In genomic region chr3:153053163-153053562, GRCm38 (mm10) we compare ENCODE assay signal across 22 mouse cellular contexts.
DNase-seq lines count a peak whose midpoint lies in the region; ATAC-seq and TF ChIP-seq lines count a peak whose summit lies in the region.
"Had no signal": no experiment of that assay in that cellular context is flagged by ENCODE, and none has a peak within 500 bp of the region (broad histone marks: within the 10 kb centered on the region; RNA-seq: fewer than 3 reads in every experiment).

No protein-coding gene starts in this region.

- H3K27ac ChIP-seq in liver, embryonic 14.5 days: no peak overlapping the region
- H3K27ac ChIP-seq in CH12.LX (ENCODE audit: insufficient read depth, low read depth): no peak overlapping the region
- no peak overlapping the region for H3K27ac ChIP-seq in forebrain, embryonic 13.5 days
- H3K27ac ChIP-seq: embryonic facial prominence, embryonic 10.5 days; gastrocnemius, adult 2 months; heart, embryonic 10.5 days; hindbrain, embryonic 13.5 days; hindbrain, postnatal 0 days; intestine, embryonic 15.5 days had no signal

- in situ Hi-C loops in CH12.LX (cut with MboI; ENCODE audit: low pct_ligation_motif_present, low pct_unique_long_range_greater_than_20kb, low sequenced_read_pairs): no loop called here

- H3K4me2 ChIP-seq in liver, embryonic 14.5 days (ENCODE audit: low read depth): no peak overlapping the region
- H3K4me2 ChIP-seq in CH12.LX (ENCODE audit: insufficient read depth, low read depth, poor library complexity, severe bottlenecking): no peak overlapping the region
- no peak overlapping the region for H3K4me2 ChIP-seq in forebrain, embryonic 13.5 days
- H3K4me2 ChIP-seq: hindbrain, embryonic 13.5 days; intestine, embryonic 15.5 days had no signal

- no peaks in the 10 kb centered on the region for H3K27me3 ChIP-seq in liver, embryonic 14.5 days (ENCODE audit: control insufficient read depth, insufficient read depth, low read length)
- no peaks in the 10 kb centered on the region for H3K27me3 ChIP-seq in CH12.LX (replicated peaks)
- H3K27me3 ChIP-seq in forebrain, embryonic 13.5 days: no peaks in the 10 kb centered on the region
- H3K27me3 ChIP-seq: hindbrain, embryonic 13.5 days; intestine, embryonic 15.5 days had no signal

- no peak for TF ChIP-seq POLR2A in CH12.LX (IDR thresholded peaks at IDR 0.05; ENCODE audit: low read depth, low read length)

- no peak for ATAC-seq in liver, embryonic 14.5 days (ENCODE audit: insufficient read depth)
- no peak for ATAC-seq in forebrain, embryonic 13.5 days
- ATAC-seq: activated CD4-positive, CD25-positive, alpha-beta regulatory T cell, adult 4 months; forebrain, embryonic 14.5 days; hindbrain, postnatal 0 days; intestine, embryonic 15.5 days had no signal

- TF ChIP-seq EP300 in liver, embryonic 14.5 days (IDR thresholded peaks at IDR 0.05; ENCODE audit: low read depth): no peak
- TF ChIP-seq EP300 in CH12.LX (IDR thresholded peaks at IDR 0.05; ENCODE audit: low read length): no peak

- dilution Hi-C loops in CH12.LX (cut with MboI; ENCODE audit: extremely low pct_ligation_motif_present, extremely low pct_unique_long_range_greater_than_20kb, low sequenced_read_pairs): no loop called here

- no peaks in the 10 kb centered on the region for H3K4me1 ChIP-seq in liver, embryonic 14.5 days (replicated peaks; ENCODE audit: control insufficient read depth in 2 of 2, insufficient read depth in 2 of 2, low read length in 1 of 2)
- peaks cover 0 to 10% of the 10 kb centered on the region in 2 experiments; a peak in 2 of 4 replicates for H3K4me1 ChIP-seq in CH12.LX (ENCODE audit: control insufficient read depth in 1 of 2, insufficient read depth in 2 of 2)
- no peaks in the 10 kb centered on the region for H3K4me1 ChIP-seq in forebrain, embryonic 13.5 days
- H3K4me1 ChIP-seq: embryonic facial prominence, embryonic 10.5 days; heart, embryonic 10.5 days; hindbrain, embryonic 13.5 days; intestine, embryonic 15.5 days had no signal

- peak; percentile 26; the same call in 1 of the 2 replicates for TF ChIP-seq CTCF in liver, embryonic 14.5 days (IDR thresholded peaks at IDR 0.05; ENCODE audit: low read depth)
- peak in 1 of 2 experiments; percentile 51; a peak in 2 of 4 replicates for TF ChIP-seq CTCF in CH12.LX (conservative IDR thresholded peaks at IDR 0.05 in 1 of 2, IDR thresholded peaks at IDR 0.05 in 1 of 2; ENCODE audit: low read depth in 2 of 2, low read length in 2 of 2)

- DNase-seq in liver, embryonic 14.5 days (ENCODE audit: low read depth in 3 of 3, low spot score in 3 of 3): no peak
- DNase-seq in liver: no peak
- no peak for DNase-seq in CH12.LX (ENCODE audit: extremely low read depth)
- DNase-seq in ES-CJ7 (ENCODE audit: low read depth, low spot score): peak; percentile 30
- peak; percentile 51 for DNase-seq in R1 (ENCODE audit: low read depth, low spot score)
- no peak for DNase-seq in cerebellum, adult 18-20 months
- DNase-seq: adrenal gland, postnatal 14 days; cerebellum, adult 11-12 months; cerebellum, adult 9-11 months; cerebellum, postnatal 36 days; gastrocnemius, adult 2 months; gastrocnemius, postnatal 36 days; heart, adult 18-20 months; heart, postnatal 10 days had no signal

- H3K36me3 ChIP-seq in liver, embryonic 14.5 days (replicated peaks; ENCODE audit: control insufficient read depth, insufficient read depth, low read depth): no peaks in the 10 kb centered on the region
- no peaks in the 10 kb centered on the region for H3K36me3 ChIP-seq in CH12.LX (replicated peaks in 1 of 2; ENCODE audit: control insufficient read depth in 1 of 2, insufficient read depth in 1 of 2, low read length in 1 of 2)
- no peaks in the 10 kb centered on the region for H3K36me3 ChIP-seq in forebrain, embryonic 13.5 days (ENCODE audit: poor library complexity, severe bottlenecking)
- H3K36me3 ChIP-seq: embryonic facial prominence, embryonic 10.5 days; heart, embryonic 10.5 days; hindbrain, embryonic 13.5 days; intestine, embryonic 15.5 days had no signal

- no peaks in the 10 kb centered on the region for H3K9me3 ChIP-seq in liver, embryonic 14.5 days (ENCODE audit: control insufficient read depth, low read length)
- H3K9me3 ChIP-seq in CH12.LX (replicated peaks; ENCODE audit: low read length): peaks cover 7% of the 10 kb centered on the region
- H3K9me3 ChIP-seq in forebrain, embryonic 13.5 days (replicated peaks): peaks cover 3% of the 10 kb centered on the region; the same call in 1 of the 2 replicates
- H3K9me3 ChIP-seq: heart, embryonic 10.5 days; intestine, embryonic 15.5 days had no signal

- no peaks in the 10 kb centered on the region for H3K79me2 ChIP-seq in CH12.LX (replicated peaks; ENCODE audit: control insufficient read depth, extremely low read depth, insufficient read depth, poor library complexity, severe bottlenecking)

- H3K9ac ChIP-seq in liver, embryonic 14.5 days (replicated peaks): no peak overlapping the region
- H3K9ac ChIP-seq in CH12.LX (ENCODE audit: insufficient read depth, low read depth): no peak overlapping the region
- H3K9ac ChIP-seq in forebrain, embryonic 13.5 days: no peak overlapping the region
- H3K9ac ChIP-seq: hindbrain, embryonic 13.5 days; intestine, embryonic 15.5 days had no signal

- peak; percentile 53 for TF ChIP-seq RAD21 in CH12.LX (IDR thresholded peaks at IDR 0.05; ENCODE audit: low read depth, low read length)

- H3K4me3 ChIP-seq in liver, embryonic 14.5 days (ENCODE audit: insufficient read depth in 1 of 2, low read depth in 2 of 2, low read length in 2 of 2): no peak overlapping the region
- no peak overlapping the region for H3K4me3 ChIP-seq in CH12.LX (replicated peaks in 1 of 3; ENCODE audit: low read depth in 2 of 3, low read length in 2 of 3, poor library complexity in 1 of 3)
- H3K4me3 ChIP-seq in forebrain, embryonic 13.5 days: no peak overlapping the region
- H3K4me3 ChIP-seq: embryonic facial prominence, embryonic 10.5 days; gastrocnemius, adult 2 months; heart, embryonic 10.5 days; hindbrain, embryonic 13.5 days; intestine, embryonic 15.5 days had no signal

- 84% methylated on average over 3 of the region's 3 CpGs for WGBS in liver, embryonic 14.5 days (ENCODE audit: insufficient replicate concordance)
- WGBS in forebrain, embryonic 13.5 days: 95% methylated on average over 3 of the region's 3 CpGs

TF ChIP-seq in CH12.LX, 34 proteins besides CTCF, POLR2A, EP300 and RAD21:
- TF ChIP-seq MXI1 (IDR thresholded peaks at IDR 0.05; ENCODE audit: low read depth, low read length) (no peak), SMC3 (IDR thresholded peaks at IDR 0.05; ENCODE audit: low read depth, low read length) (peak; percentile 41)
TF ChIP-seq in CH12.LX: peak in this region for 1.

Comparison
In these comparisons a context has a peak if more than half of its experiments do, and no peak if none do; other contexts are left out.
1. DNase-seq: peak in ES-CJ7 (single experiment) and R1 (single experiment); none in liver, embryonic 14.5 days (0 of 3), liver (single experiment), CH12.LX (single experiment) and cerebellum, adult 18-20 months (0 of 2).